Mouse (Mus musculus): ENCODE measurements around the gene Wdr43.

DNA sequence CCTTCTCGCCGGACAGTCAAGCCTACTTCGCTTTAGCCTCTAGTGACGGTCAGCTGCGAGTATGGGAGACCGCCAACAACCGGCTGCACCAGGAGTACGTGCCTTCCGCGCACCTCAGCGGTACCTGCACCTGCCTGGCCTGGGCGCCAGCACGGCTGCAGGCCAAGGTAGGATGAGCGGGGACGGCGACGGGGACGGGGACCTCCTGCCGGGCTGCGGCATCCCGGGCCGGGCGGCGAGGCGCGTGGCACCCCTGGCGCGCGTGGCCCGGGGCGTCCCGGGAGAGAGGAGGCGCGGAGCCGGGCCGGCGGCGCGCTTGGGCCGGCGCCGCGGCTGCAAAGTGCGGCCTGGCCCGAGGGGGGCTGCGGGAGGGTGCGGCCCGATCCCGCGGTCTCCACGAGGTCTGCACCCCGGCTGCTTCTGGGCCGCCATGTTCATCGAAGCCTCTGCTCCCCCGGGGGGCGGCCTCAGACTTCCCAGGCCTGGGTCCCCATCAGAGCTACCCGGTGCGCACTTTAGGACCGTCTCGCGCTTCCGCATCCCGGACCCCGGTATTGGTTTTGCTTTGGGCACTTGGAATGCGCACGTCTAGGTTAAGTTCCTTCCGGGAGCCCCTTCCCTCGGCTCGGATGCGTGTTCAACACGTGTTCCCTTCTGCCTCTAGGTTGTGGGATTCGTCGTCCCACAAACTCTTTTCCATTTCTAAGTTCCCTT lies 781 bp downstream of the Wdr43 start:
- TF ChIP-seq CTCF (IDR thresholded peaks at IDR 0.05; ENCODE audit: control insufficient read depth, insufficient read depth, low read length) (no peak), POLR2A (IDR thresholded peaks at IDR 0.05; ENCODE audit: borderline replicate concordance, control insufficient read depth, low read depth, low read length) (no peak)
